Mouse (Mus musculus): Measurements from ENCODE around the gene Gpr137. TPM values are rescaled to one million over a fixed set of nuclear protein-coding genes. Genes with fewer than 3 reads are reported as not detected.
"Not testable (repeated sequence)": the region's sequence is repeated elsewhere in the genome, so short reads cannot be mapped to it uniquely, and the experiment has no call there.

The Gpr137 gene
- polyA plus RNA-seq, 1 experiment from 2014 or later, result 26.9 TPM

- not testable (repeated sequence) for H3K9me3 ChIP-seq; H3K27ac ChIP-seq (replicated peaks); H3K36me3 ChIP-seq (replicated peaks); H3K4me1 ChIP-seq; H3K4me3 ChIP-seq; H3K27me3 ChIP-seq (replicated peaks; ENCODE audit: low read depth, poor library complexity, severe bottlenecking); DNase-seq (ENCODE audit: low spot score)
- WGBS, result 91% methylated on average over 18 of the region's 18 CpGs
These were observed 46.5 kb downstream of the Gpr137 start for GRCm38 (mm10) chr19:6895608-6896305.

- no peaks in the 10 kb centered on the region for H3K36me3 ChIP-seq (replicated peaks)
- DNase-seq (ENCODE audit: low spot score), result no peak
- no peaks in the 10 kb centered on the region for H3K27me3 ChIP-seq (replicated peaks; ENCODE audit: low read depth, poor library complexity, severe bottlenecking)
- WGBS, result 94% methylated on average over 14 of the region's 14 CpGs
- peaks cover 6% of the 10 kb centered on the region for H3K9me3 ChIP-seq
- no peak overlapping the region for H3K4me3 ChIP-seq
- no peak overlapping the region for H3K27ac ChIP-seq (replicated peaks)
- no peaks in the 10 kb centered on the region for H3K4me1 ChIP-seq
These were observed 48.4 kb downstream of the Gpr137 start for GRCm38 (mm10) chr19:6893731-6894451.

GRCm38 (mm10) chr19:6892512-6892911 is 49.8 kb downstream of the Gpr137 start:
- Histone ChIP-seq H3K4me3 (no peak overlapping the region), H3K36me3 (replicated peaks) (no peaks in the 10 kb centered on the region), H3K4me1 (no peaks in the 10 kb centered on the region), H3K27me3 (replicated peaks; ENCODE audit: low read depth, poor library complexity, severe bottlenecking) (no peaks in the 10 kb centered on the region), H3K27ac (replicated peaks) (no peak overlapping the region), H3K9me3 (peaks cover 6% of the 10 kb centered on the region)
- WGBS, result 60% methylated on average over 4 of the region's 4 CpGs
- no peak for DNase-seq (ENCODE audit: low spot score)

Small RNA genes within 50 kb of the gene (microRNA-seq; reads per million reads assigned to microRNA genes)
- gene Mir6990, result 1.2 reads per million

Other genes starting within 250 kb of the Gpr137 start
- gene Rps6ka4, start 101.8 kb downstream of the Gpr137 start, polyA plus RNA-seq (2016; fragmentation: Nextera tagmentation; extraction: Ambion mirVana), result 5.3 and 7.0 TPM in 2 replicates
- 0.62 and 0.67 TPM in 2 replicates for gene Ccdc88b, start 84.3 kb downstream of the Gpr137 start, polyA plus RNA-seq (2016; fragmentation: Nextera tagmentation; extraction: Ambion mirVana)
- gene Trmt112, start 32.8 kb downstream of the Gpr137 start, polyA plus RNA-seq (2016; fragmentation: Nextera tagmentation; extraction: Ambion mirVana), result 150 and 168 TPM in 2 replicates
- gene Prdx5, start 32.4 kb downstream of the Gpr137 start, polyA plus RNA-seq (2016; fragmentation: Nextera tagmentation; extraction: Ambion mirVana), result 137 and 140 TPM in 2 replicates
- gene Esrra, start 20.7 kb downstream of the Gpr137 start, polyA plus RNA-seq (2016; fragmentation: Nextera tagmentation; extraction: Ambion mirVana), result 7.9 and 8.9 TPM in 2 replicates
- 0.68 and 0.74 TPM in 2 replicates for gene Catsperz, start 17.1 kb downstream of the Gpr137 start, polyA plus RNA-seq (2016; fragmentation: Nextera tagmentation; extraction: Ambion mirVana)
- 0.23 TPM in 1 of 2 replicates, not detected in the other for gene Kcnk4, start 8.0 kb downstream of the Gpr137 start, polyA plus RNA-seq (2016; fragmentation: Nextera tagmentation; extraction: Ambion mirVana)
- gene Bad, start 619 bp downstream of the Gpr137 start, polyA plus RNA-seq (2016; fragmentation: Nextera tagmentation; extraction: Ambion mirVana), result 53.4 and 55.1 TPM in 2 replicates
- gene Ppp1r14b, start 32.5 kb upstream of the Gpr137 start, polyA plus RNA-seq (2016; fragmentation: Nextera tagmentation; extraction: Ambion mirVana), result 217 and 235 TPM in 2 replicates
- gene Plcb3, start 34.0 kb upstream of the Gpr137 start, polyA plus RNA-seq (2016; fragmentation: Nextera tagmentation; extraction: Ambion mirVana), result 32.8 and 37.0 TPM in 2 replicates
- 100.0 and 101 TPM in 2 replicates for gene Fkbp2, start 38.0 kb upstream of the Gpr137 start, polyA plus RNA-seq (2016; fragmentation: Nextera tagmentation; extraction: Ambion mirVana)
- 36.0 and 36.9 TPM in 2 replicates for gene Vegfb, start 45.2 kb upstream of the Gpr137 start, polyA plus RNA-seq (2016; fragmentation: Nextera tagmentation; extraction: Ambion mirVana)
- gene Dnajc4, start 50.1 kb upstream of the Gpr137 start, polyA plus RNA-seq (2016; fragmentation: Nextera tagmentation; extraction: Ambion mirVana), result 18.1 and 18.2 TPM in 2 replicates
- gene Nudt22, start 53.6 kb upstream of the Gpr137 start, polyA plus RNA-seq (2016; fragmentation: Nextera tagmentation; extraction: Ambion mirVana), result 20.1 and 20.9 TPM in 2 replicates
- gene Trpt1, start 53.7 kb upstream of the Gpr137 start, polyA plus RNA-seq (2016; fragmentation: Nextera tagmentation; extraction: Ambion mirVana), result 8.3 and 8.8 TPM in 2 replicates
- 7.1 and 8.0 TPM in 2 replicates for gene Fermt3, start 77.0 kb upstream of the Gpr137 start, polyA plus RNA-seq (2016; fragmentation: Nextera tagmentation; extraction: Ambion mirVana)
- 453 and 489 TPM in 2 replicates for gene Stip1, start 97.5 kb upstream of the Gpr137 start, polyA plus RNA-seq (2016; fragmentation: Nextera tagmentation; extraction: Ambion mirVana)
- gene Macrod1, start 114.3 kb upstream of the Gpr137 start, polyA plus RNA-seq (2016; fragmentation: Nextera tagmentation; extraction: Ambion mirVana), result 5.0 and 5.4 TPM in 2 replicates
- gene Flrt1, start 163.2 kb upstream of the Gpr137 start, polyA plus RNA-seq (2016; fragmentation: Nextera tagmentation; extraction: Ambion mirVana), result 2.5 and 2.9 TPM in 2 replicates